Mouse (Mus musculus) splenic B cell, adult 2 months (primary cell): Measurements from ENCODE around the gene Kdsr.
A peak's percentile ranks its signal among the peaks of the same experiment; 100 is the strongest.

Experiments
- DNase-seq: peaks from one replicate; pipeline ENCODE4 v3.0.0-alpha.2; 2011; ENCODE audit warnings: low read depth, low spot score
- H3K27me3 ChIP-seq: 2 replicates; pipeline ENCODE4 v1.6.1; 2012; ENCODE audit warnings: mild to moderate bottlenecking, low read length, moderate library complexity, mixed read lengths; ENCODE audit not compliant: control insufficient read depth, poor library complexity, insufficient read depth, severe bottlenecking
- H3K36me3 ChIP-seq: 2 replicates; pipeline ENCODE4 v1.6.1; 2012; ENCODE audit warnings: mild to moderate bottlenecking, low read length, moderate library complexity, mixed read lengths; ENCODE audit not compliant: control insufficient read depth, poor library complexity, insufficient read depth, severe bottlenecking

Kdsr gene

GRCm38 (mm10) chr1:106694316-106694715, 65.2 kb downstream of the Kdsr start:
- Histone ChIP-seq H3K27me3 (no peaks in the 10 kb centered on the region), H3K36me3 (no peaks in the 10 kb centered on the region)
- DNase-seq: no peak

- no peaks in the 10 kb centered on the region for H3K36me3 ChIP-seq
- no peak for DNase-seq
- no peaks in the 10 kb centered on the region for H3K27me3 ChIP-seq
Measured at GRCm38 (mm10) chr1:106692599-106692998, 66.9 kb downstream of the Kdsr start.

GRCm38 (mm10) chr1:106690887-106691286, 68.6 kb downstream of the Kdsr start:
- Histone ChIP-seq H3K27me3 (no peaks in the 10 kb centered on the region), H3K36me3 (no peaks in the 10 kb centered on the region)
- no peak for DNase-seq

GRCm38 (mm10) chr1:106688161-106688516, 71.4 kb downstream of the Kdsr start:
- no peaks in the 10 kb centered on the region for H3K36me3 ChIP-seq
- no peak for DNase-seq
- no peaks in the 10 kb centered on the region for H3K27me3 ChIP-seq

- DNase-seq: no peak
- Histone ChIP-seq H3K36me3 (no peaks in the 10 kb centered on the region), H3K27me3 (no peaks in the 10 kb centered on the region)
Measured at GRCm38 (mm10) chr1:106687435-106688160, 71.9 kb downstream of the Kdsr start.

GRCm38 (mm10) chr1:106685702-106686101, 73.8 kb downstream of the Kdsr start:
- peak; percentile 76 for DNase-seq
- H3K27me3 ChIP-seq: no peaks in the 10 kb centered on the region
- no peaks in the 10 kb centered on the region for H3K36me3 ChIP-seq

GRCm38 (mm10) chr1:106684546-106684945, 75.0 kb downstream of the Kdsr start:
- no peaks in the 10 kb centered on the region for H3K27me3 ChIP-seq
- no peaks in the 10 kb centered on the region for H3K36me3 ChIP-seq

GRCm38 (mm10) chr1:106682829-106683228, 76.7 kb downstream of the Kdsr start:
- Histone ChIP-seq H3K36me3 (no peaks in the 10 kb centered on the region), H3K27me3 (no peaks in the 10 kb centered on the region)
- DNase-seq: peak; percentile 42

More at GRCm38 (mm10) chr1:106684546-106684945, 75.0 kb downstream of the Kdsr start:
- DNase-seq: no peak

GRCm38 (mm10) chr1:106679800-106680515, 79.6 kb downstream of the Kdsr start:
- no peaks in the 10 kb centered on the region for H3K27me3 ChIP-seq
- DNase-seq: no peak
- H3K36me3 ChIP-seq: no peaks in the 10 kb centered on the region

GRCm38 (mm10) chr1:106678060-106678478, 81.5 kb downstream of the Kdsr start:
- no peaks in the 10 kb centered on the region for H3K36me3 ChIP-seq
- DNase-seq: peak; percentile 42
- H3K27me3 ChIP-seq: no peaks in the 10 kb centered on the region
